Mouse (Mus musculus): Measurements from ENCODE around the gene Trpm1.

GRCm38 (mm10) chr7:64123721-64124120 is 29.9 kb upstream of the Trpm1 start:
- no peak for TF ChIP-seq CTCF (IDR thresholded peaks at IDR 0.05; ENCODE audit: borderline replicate concordance, insufficient read depth, low read depth, low read length)
- TF ChIP-seq POLR2A (IDR thresholded peaks at IDR 0.05; ENCODE audit: borderline replicate concordance, insufficient read depth, low read length): no peak

All from cerebellum, adult 2 months (tissue).